Mouse (Mus musculus) adrenal gland, postnatal 10 days (tissue): ENCODE measurements at regions not wholly inside any gene's neighbourhood (a gene's known extent, or its start where the extent isn't known, plus 50 kb on each side); places are given as distances from the start of the nearest gene placed in this dataset.
"Not testable (repeated sequence)": the region's sequence is repeated elsewhere in the genome, so short reads cannot be mapped to it uniquely, and the experiment has no call there.

ENCODE experiments used
- DNase-seq: peaks from one replicate; pipeline ENCODE4 v3.0.0; 2021; ENCODE audit warnings: mixed read lengths

GRCm38 (mm10) chr2:108764703-108765102, 515.8 kb upstream of the Kif18a start:
- DNase-seq, result no peak

GRCm38 (mm10) chr2:108766461-108766860, 514.1 kb upstream of the Kif18a start:
- no peak for DNase-seq

- no peak for DNase-seq
Measured at GRCm38 (mm10) chr2:108770383-108770782, 510.2 kb upstream of the Kif18a start.

GRCm38 (mm10) chr2:108783457-108783856, 497.1 kb upstream of the Kif18a start:
- no peak for DNase-seq

- DNase-seq, result no peak
Measured at GRCm38 (mm10) chr2:108785161-108785957, 495.2 kb upstream of the Kif18a start.

- no peak for DNase-seq
Measured at GRCm38 (mm10) chr2:108789166-108789565, 491.4 kb upstream of the Kif18a start.

GRCm38 (mm10) chr2:108795145-108795544, 485.4 kb upstream of the Kif18a start:
- no peak for DNase-seq

GRCm38 (mm10) chr2:108796816-108797581, 483.5 kb upstream of the Kif18a start:
- DNase-seq, result no peak

GRCm38 (mm10) chr2:108812367-108812766, 468.2 kb upstream of the Kif18a start:
- DNase-seq, result no peak

GRCm38 (mm10) chr2:108813040-108813566, 467.4 kb upstream of the Kif18a start:
- no peak for DNase-seq

GRCm38 (mm10) chr2:108816579-108816978, 464.0 kb upstream of the Kif18a start:
- DNase-seq, result no peak

GRCm38 (mm10) chr2:108824025-108824424, 456.5 kb upstream of the Kif18a start:
- peak; percentile 10 for DNase-seq

GRCm38 (mm10) chr2:108825981-108826380, 454.6 kb upstream of the Kif18a start:
- DNase-seq, result no peak

- DNase-seq, result peak; percentile 1
Measured at GRCm38 (mm10) chr2:108827106-108827838, 453.3 kb upstream of the Kif18a start.

- DNase-seq, result no peak
Measured at GRCm38 (mm10) chr2:108827974-108828700, 452.4 kb upstream of the Kif18a start.

- DNase-seq, result not testable (repeated sequence)
Measured at GRCm38 (mm10) chr2:108843855-108844254, 436.7 kb upstream of the Kif18a start.

GRCm38 (mm10) chr2:108848051-108848450, 432.5 kb upstream of the Kif18a start:
- DNase-seq, result no peak

- DNase-seq, result no peak
Measured at GRCm38 (mm10) chr2:108854399-108854798, 426.1 kb upstream of the Kif18a start.

GRCm38 (mm10) chr2:108877141-108877540, 403.4 kb upstream of the Kif18a start:
- DNase-seq, result no peak

GRCm38 (mm10) chr2:108877676-108878075, 402.9 kb upstream of the Kif18a start:
- DNase-seq, result no peak

GRCm38 (mm10) chr2:108904121-108904733, 376.3 kb upstream of the Kif18a start:
- no peak for DNase-seq
